Mouse (Mus musculus): ENCODE data around the gene F10.
"Not testable (repeated sequence)": the region's sequence is repeated elsewhere in the genome, so short reads cannot be mapped to it uniquely, and the experiment has no call there.

Gene F10

DNA sequence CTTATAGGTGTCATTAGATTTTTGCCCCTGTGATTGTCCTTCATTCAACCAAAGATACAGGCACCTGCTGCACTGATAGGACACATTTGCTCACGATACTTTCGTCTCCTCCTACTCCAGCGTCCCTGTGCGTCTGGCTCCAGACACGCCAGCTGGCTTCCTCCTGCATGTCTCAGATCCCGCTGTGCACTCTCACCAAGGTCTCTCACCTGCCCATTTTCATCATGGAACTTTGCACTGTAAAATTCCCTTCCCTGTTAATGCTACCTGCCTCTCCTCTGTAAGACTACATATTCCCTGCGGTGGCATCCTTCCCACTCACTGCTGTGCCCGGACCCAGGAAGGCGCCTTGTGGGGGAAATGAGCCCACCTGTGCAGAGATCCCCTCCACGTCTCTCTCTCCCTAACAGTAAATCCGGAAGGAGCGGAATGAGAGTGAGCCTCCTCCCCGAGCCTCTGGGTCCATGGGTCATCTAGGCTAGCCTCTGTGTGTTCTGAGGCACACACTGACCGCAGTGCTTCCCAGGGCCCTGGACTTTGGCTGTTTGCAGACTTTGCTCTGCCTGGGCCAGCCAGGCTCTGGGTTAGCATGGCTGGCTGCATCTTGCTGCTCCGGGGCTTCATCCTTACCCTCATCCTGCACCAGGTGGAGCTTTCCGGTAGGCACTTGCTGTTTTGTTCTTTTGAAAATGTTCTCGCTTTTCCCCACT is 23.5 kb downstream of the F10 start, which contains the start of gene Proz:
Gene Proz, plus strand, starts transcription at position 474 of the 710 bp plus-strand sequence.
- no peak for DNase-seq (ENCODE audit: low read depth, low spot score)

- no peak for DNase-seq (ENCODE audit: low read depth, low spot score)
Measured at GRCm38 (mm10) chr8:13063112-13063511, 26.0 kb downstream of the F10 start.

DNA sequence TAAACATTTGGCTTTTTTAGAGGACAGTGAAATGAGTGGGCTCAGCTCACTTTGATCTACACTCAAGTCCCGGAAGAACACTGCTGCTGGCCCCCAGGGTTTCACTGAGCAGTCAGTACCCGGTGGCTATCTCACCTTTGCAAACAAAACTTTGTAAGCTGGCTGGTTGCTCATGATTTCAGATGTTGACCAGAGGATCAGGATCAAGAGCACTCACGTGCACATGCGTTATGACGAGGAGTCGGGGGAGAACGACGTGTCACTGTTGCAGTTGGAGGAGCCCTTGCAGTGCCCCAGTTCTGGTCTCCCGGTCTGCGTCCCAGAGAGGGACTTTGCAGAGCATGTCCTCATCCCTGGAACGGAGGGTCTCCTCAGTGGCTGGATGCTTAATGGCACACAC is 36.1 kb downstream of the F10 start:
- no peak for DNase-seq (ENCODE audit: low read depth, low spot score)

- no peak for DNase-seq (ENCODE audit: low read depth, low spot score)
Measured at GRCm38 (mm10) chr8:13075044-13075443, 37.9 kb downstream of the F10 start.

GRCm38 (mm10) chr8:13075579-13075978 is 38.5 kb downstream of the F10 start:
- DNase-seq (ENCODE audit: low read depth, low spot score): not testable (repeated sequence)

DNA sequence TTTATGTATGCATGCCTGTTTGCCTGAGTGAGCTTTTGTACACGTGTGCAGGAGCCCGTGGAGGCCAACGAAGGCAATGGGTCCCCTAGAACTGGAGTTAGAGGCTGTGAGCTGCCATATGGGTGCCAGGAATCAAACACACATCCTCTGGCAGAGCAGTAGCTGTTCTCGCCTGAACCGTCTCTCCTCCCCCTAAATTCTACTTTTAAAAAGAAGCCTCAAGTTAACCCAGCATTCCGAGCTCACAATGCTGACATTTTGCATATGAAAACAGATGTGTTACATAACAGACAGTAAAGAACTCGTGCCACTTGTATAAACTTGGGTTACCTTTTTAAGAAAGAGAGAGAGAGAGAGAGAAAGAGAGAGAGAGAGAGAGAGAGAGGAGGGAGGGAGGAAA is 40.4 kb downstream of the F10 start:
- no peak for DNase-seq (ENCODE audit: low read depth, low spot score)

GRCm38 (mm10) chr8:13104691-13105086 is 67.6 kb downstream of the F10 start:
- DNase-seq (ENCODE audit: low read depth, low spot score): peak; percentile 89

- peak; percentile 94 for DNase-seq (ENCODE audit: low read depth, low spot score)
Measured at GRCm38 (mm10) chr8:13105087-13105881, 68.2 kb downstream of the F10 start, which contains the start of the genes Pcid2 and Cul4a. TSS of gene Pcid2 (minus strand) at chr8:13105459. TSS of gene Cul4a (plus strand) at chr8:13105621.

DNA sequence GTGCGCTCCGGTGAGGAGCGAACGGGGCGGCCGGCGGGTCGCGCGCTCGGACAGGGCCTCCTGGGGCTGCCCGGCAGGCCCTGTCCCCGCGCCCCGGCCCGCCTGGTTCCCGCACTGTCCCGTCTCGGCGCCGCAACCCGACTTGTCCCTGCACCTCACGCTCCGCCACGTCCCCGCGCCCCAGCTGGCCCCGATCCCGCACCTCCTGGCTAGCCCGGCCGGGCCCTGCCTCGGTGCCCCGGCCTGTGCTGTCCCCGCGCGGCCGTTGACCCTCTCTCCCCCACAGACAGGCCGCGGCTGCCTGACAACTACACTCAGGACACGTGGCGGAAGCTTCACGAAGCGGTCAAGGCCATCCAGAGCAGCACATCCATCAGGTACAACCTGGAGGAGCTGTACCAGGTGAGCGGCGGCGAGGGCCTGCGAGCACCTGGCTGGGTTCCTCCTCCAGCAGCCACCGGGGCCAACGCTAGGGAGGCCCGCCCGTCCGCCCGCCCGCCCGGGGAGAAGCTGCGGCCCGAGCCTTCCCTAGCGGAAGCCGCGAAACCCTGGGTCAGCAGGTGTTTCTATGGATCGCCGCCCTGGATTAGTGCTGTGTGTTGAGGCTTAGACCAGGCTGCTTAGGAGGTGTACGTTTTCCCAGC is 68.9 kb downstream of the F10 start:
- DNase-seq (ENCODE audit: low read depth, low spot score): peak; percentile 50
